In genomic region chr5:100700861-100701620, GRCm38 (mm10) we compare ENCODE assay signal across 29 mouse cellular contexts.
"Had no signal": no experiment of that assay in that cellular context is flagged by ENCODE, and none has a peak within 500 bp of the region (broad histone marks: within the 10 kb centered on the region; RNA-seq: fewer than 3 reads in every experiment).

No protein-coding gene starts in this region.

- H3K4me2 ChIP-seq: heart, embryonic 11.5 days; heart, embryonic 13.5 days; heart, embryonic 15.5 days; hindbrain, embryonic 12.5 days; hindbrain, embryonic 14.5 days; intestine, embryonic 15.5 days; kidney, embryonic 15.5 days; limb, embryonic 13.5 days; limb, embryonic 15.5 days; liver, embryonic 12.5 days had no signal

- DNase-seq: gastrocnemius, adult 2 months; gastrocnemius, postnatal 10 days; gastrocnemius, postnatal 25 days; heart, adult 2 months; heart, postnatal 14 days; heart, postnatal 4 days; kidney, adult 18-20 months; kidney, adult 9 months; kidney, postnatal 25 days; kidney, postnatal 4 days; layer of hippocampus, postnatal 36 days; left cerebral cortex, postnatal 4 days had no signal

- H3K27me3 ChIP-seq: heart, embryonic 13.5 days; heart, embryonic 15.5 days; hindbrain, embryonic 12.5 days; intestine, embryonic 15.5 days; kidney, embryonic 15.5 days; limb, embryonic 13.5 days; limb, embryonic 15.5 days; liver, embryonic 12.5 days had no signal

- H3K36me3 ChIP-seq: heart, embryonic 13.5 days; heart, embryonic 15.5 days; hindbrain, embryonic 10.5 days; hindbrain, embryonic 12.5 days; intestine, embryonic 15.5 days; kidney, embryonic 15.5 days; limb, embryonic 13.5 days; limb, embryonic 15.5 days; liver, embryonic 12.5 days had no signal

- ATAC-seq: hindbrain, embryonic 16.5 days; inflammation-experienced regulatory T-cells, adult 6 months; intestine, embryonic 15.5 days; intestine, postnatal 0 days; liver, embryonic 12.5 days had no signal

- H3K4me3 ChIP-seq: gastrocnemius, adult 2 months; heart, adult 2 months; heart, embryonic 13.5 days; heart, embryonic 15.5 days; hindbrain, embryonic 10.5 days; hindbrain, embryonic 12.5 days; intestine, embryonic 15.5 days; kidney, embryonic 15.5 days; layer of hippocampus, adult 2 months; limb, embryonic 13.5 days; limb, embryonic 15.5 days; liver, embryonic 12.5 days had no signal

- H3K9me3 ChIP-seq: heart, embryonic 13.5 days; heart, embryonic 15.5 days; hindbrain, embryonic 12.5 days; intestine, embryonic 15.5 days; kidney, embryonic 15.5 days; limb, embryonic 13.5 days; limb, embryonic 15.5 days; liver, embryonic 12.5 days had no signal

- H3K9ac ChIP-seq: heart, embryonic 13.5 days; heart, embryonic 15.5 days; hindbrain, embryonic 12.5 days; hindbrain, embryonic 14.5 days; intestine, embryonic 15.5 days; kidney, embryonic 15.5 days; limb, embryonic 13.5 days; limb, embryonic 15.5 days; liver, embryonic 12.5 days; liver, embryonic 14.5 days had no signal

- H3K4me1 ChIP-seq: heart, embryonic 13.5 days; heart, embryonic 15.5 days; hindbrain, embryonic 12.5 days; intestine, embryonic 15.5 days; kidney, embryonic 15.5 days; limb, embryonic 13.5 days; limb, embryonic 15.5 days had no signal

- H3K27ac ChIP-seq: gastrocnemius, adult 2 months; heart, adult 2 months; heart, embryonic 13.5 days; heart, embryonic 15.5 days; hindbrain, embryonic 10.5 days; hindbrain, embryonic 12.5 days; hindbrain, embryonic 14.5 days; intestine, embryonic 15.5 days; kidney, embryonic 15.5 days; kidney, postnatal 0 days; layer of hippocampus, adult 2 months; limb, embryonic 13.5 days; limb, embryonic 15.5 days; liver, embryonic 12.5 days; liver, embryonic 14.5 days had no signal
